Mouse (Mus musculus): ENCODE measurements around the gene Atp6v0c.

- TF ChIP-seq CTCF (IDR thresholded peaks at IDR 0.05; ENCODE audit: borderline replicate concordance, insufficient read depth, low read depth, low read length) (no peak), POLR2A (IDR thresholded peaks at IDR 0.05; ENCODE audit: borderline replicate concordance, insufficient read depth, low read length) (no peak)
Measured at GRCm38 (mm10) chr17:24156394-24156793, 13.1 kb downstream of the Atp6v0c start.

Data from cerebellum, adult 2 months (tissue).